Mouse (Mus musculus) mesoderm, embryonic 11.5 days (tissue): ENCODE measurements at regions not wholly inside any gene's neighbourhood (a gene's known extent, or its start where the extent isn't known, plus 50 kb on each side); places are given as distances from the start of the nearest gene placed in this dataset.
A peak's percentile ranks its signal among the peaks of the same experiment; 100 is the strongest.

ENCODE experiments used
- DNase-seq: peaks from one replicate; pipeline ENCODE4 v3.0.0-alpha.2; 2012; ENCODE audit warnings: low read depth, low spot score

- DNase-seq = no peak
These were observed 155.6 kb downstream of the Efnb1 start for GRCm38 (mm10) chrX:99291423-99291963.

- no peak for DNase-seq
These were observed 152.1 kb downstream of the Efnb1 start for GRCm38 (mm10) chrX:99287988-99288387.

DNA sequence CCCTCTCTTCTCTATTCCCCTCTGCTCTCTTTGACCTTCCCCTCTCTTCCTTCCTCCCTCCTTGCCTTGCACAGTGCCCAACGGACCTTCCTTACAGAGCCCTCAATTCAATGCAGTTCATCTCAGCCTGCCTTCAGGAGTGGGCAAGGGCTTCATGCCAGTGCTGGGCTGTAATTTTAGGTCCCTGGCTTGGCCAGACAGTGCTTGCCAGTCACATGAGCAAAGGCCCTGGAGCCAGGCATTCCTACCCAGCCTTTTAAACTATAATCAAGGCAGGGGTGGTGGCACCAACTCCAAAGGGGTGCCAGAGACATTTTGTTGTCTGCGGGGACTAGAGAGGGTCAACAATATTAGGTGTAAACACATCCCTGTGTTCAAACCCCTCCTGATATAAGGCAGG lies 150.9 kb downstream of the Efnb1 start:
- no peak for DNase-seq

GRCm38 (mm10) chrX:99285611-99286010 lies 149.7 kb downstream of the Efnb1 start:
- peak; percentile 71 for DNase-seq

DNA sequence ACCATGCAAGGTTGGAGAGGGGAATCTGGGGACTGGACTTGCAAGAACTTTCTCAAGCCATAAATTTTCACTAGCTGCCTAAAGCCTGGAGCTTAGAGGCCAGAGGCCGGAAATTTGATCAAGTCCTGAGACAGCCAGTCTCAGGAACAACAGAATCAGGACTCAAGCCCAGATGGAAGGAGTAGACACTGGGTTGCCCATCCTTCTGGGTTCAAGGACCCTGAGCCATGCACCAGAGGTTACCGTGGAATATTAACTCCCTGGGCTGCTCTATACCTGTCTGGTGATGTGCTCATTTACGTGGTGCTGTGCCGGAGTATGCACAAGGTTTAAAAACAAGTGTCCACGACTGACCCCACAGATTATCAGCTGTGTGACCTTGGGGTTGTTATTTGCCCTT lies 145.1 kb downstream of the Efnb1 start:
- DNase-seq = no peak

- peak; percentile 37 for DNase-seq
These were observed 144.6 kb downstream of the Efnb1 start for GRCm38 (mm10) chrX:99280543-99280942.

DNA sequence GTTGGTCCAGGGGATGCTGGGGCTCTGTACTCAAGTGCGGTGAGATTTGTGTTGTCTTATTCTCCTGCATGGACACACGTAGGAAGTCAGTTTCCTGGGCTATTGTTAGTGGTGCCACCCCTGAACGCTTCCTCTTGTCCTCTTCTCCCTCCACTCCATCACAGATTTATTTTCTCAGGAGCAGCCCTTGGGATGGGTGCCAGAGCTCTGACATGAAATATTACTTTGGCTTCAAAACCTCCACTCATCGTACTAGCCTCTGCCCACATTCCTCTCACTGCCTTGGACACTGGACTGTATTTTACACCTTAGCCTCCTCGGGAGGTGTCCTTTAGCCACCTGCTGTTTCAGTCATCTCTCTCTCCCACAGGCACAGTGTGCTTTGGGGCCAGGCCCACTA lies 139.6 kb downstream of the Efnb1 start:
- no peak for DNase-seq

- DNase-seq = no peak
These were observed 136.0 kb downstream of the Efnb1 start for GRCm38 (mm10) chrX:99271908-99272307.

GRCm38 (mm10) chrX:99249038-99249607 lies 113.2 kb downstream of the Efnb1 start:
- DNase-seq = no peak

GRCm38 (mm10) chrX:99248181-99248580 lies 112.3 kb downstream of the Efnb1 start:
- DNase-seq = no peak

DNA sequence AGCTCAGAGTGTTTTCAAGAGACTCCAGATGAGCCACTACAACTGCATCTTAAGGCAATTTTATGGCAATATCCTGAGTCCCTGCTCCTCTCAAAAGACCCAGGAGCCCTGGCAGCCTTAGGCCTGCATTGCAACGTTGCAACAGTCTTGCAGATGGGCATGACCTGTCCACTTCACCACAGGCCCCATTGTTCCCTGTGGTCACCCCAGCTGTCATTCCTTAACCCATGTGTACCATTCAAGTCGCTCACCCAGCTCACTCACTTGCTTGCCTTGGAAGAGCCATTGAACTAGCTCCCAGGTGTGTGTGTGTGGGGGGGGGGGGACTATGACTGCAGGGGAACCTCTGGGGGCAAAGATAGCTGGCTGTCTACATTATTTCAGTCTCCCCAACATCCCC lies 110.8 kb downstream of the Efnb1 start:
- DNase-seq = no peak

GRCm38 (mm10) chrX:99246051-99246450 lies 110.1 kb downstream of the Efnb1 start:
- DNase-seq = no peak

- no peak for DNase-seq
These were observed 109.6 kb downstream of the Efnb1 start for GRCm38 (mm10) chrX:99245541-99245940.

- no peak for DNase-seq
These were observed 107.3 kb downstream of the Efnb1 start for GRCm38 (mm10) chrX:99243251-99243650.

DNA sequence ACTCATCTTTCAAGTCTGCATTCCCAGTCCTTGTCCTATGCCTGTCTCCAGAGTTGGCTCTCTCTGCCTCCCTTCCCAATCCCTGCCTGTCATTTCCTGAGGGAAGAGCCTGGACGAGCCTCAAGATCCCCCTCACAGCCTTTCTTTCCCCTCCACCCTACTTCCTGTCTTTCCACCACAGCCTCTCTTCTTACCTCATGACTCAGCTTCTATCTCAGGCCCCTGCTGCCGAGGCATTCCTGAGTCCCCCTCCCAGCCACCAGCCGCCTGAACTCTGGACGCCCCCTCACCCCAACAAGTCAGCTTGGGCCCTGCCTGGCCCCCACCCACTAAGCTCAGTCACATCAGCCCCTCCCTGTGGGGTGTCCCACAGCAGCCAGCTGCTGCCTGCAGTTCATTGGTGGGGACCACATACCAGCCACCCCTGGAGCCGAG lies 105.8 kb downstream of the Efnb1 start:
- DNase-seq = peak; percentile 21

DNA sequence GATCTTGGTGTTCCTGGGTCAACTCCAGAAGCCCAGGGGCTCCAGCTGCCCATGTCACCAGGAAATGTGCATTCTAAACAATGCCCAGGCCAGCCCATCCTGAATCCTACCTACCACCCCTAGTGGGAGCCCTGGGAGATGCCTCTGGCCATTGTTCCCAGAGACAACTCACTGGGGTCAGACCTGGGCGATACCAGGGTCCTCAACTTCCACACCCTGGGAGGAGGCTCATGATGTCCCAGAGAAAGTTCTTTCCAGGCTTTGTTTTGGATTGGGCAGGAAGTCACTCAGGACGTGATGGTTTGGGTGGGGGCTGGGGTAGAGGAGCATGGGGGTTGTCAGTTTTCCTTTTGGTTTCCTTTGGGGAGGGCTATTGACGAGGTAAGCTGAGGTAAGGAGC lies 97.1 kb downstream of the Efnb1 start:
- no peak for DNase-seq

DNA sequence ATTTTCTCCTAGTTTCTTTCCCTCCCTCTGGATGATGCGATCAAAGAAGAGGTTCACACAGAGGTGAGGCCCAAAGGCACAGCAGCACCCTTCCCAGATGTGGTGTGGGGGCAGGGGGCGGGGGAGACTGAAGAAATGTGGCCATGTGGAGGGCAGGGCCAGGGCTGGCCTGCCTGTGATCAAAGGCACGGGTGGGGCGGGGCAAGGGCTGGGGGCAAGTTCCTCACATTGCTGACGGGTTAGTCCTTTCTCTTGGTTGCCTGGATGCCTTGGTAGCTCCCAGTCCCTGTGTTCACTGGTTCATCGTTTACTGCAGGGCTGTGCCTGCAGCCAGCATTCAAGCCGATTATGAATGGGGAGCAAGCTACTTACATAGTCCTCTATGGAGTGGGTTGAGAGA lies 96.4 kb downstream of the Efnb1 start:
- DNase-seq = peak; percentile 19

DNA sequence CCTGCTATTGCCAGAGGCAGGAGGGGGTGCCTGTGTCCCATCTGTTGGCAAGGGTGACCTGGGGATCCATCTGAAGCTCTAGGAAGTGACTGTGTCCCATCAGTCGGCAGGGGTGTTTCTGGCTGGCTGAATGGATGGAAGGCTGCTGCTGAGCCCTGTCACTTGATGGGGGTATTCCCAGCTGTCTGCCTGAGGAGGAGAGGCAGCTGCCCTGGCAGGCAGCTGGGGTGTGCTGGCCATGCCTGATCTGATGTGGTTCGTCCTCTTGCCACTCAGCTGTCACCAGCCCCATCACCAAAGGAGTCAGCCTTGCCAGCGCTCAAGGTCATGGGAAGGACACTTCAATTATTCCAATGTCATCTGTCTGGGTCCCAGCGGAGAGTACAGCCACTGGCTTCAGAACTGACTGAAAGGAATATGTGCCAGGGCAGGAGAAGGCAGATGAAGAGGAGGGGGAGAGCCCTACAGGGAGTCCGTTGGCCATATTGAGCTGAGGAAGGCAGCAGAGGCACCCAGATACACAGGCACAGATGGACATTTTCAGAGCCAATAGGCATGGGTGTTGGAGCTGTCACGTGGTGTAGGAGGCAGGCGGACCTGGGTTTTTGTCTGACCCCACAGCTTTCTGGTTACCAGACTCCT lies 89.3 kb downstream of the Efnb1 start:
- no peak for DNase-seq

DNA sequence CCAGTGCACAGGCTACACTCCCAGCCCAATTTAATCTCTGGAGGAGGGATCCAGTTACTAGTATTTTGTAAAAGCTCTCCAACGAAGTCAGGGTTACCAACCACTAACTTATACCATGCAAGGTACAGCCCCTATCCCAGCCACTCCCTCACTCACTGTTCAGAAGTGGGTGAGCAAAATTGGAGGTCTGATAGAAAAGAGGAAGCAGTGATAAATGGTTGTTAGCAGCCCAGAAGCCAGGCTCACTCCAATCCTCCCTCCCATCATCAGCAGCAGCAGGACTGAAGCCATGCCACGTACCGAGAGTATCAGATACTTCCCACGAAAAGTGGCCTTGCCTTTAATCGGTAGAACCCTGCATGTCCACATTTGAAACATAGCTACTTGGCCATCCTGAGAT lies 86.1 kb downstream of the Efnb1 start:
- DNase-seq = no peak

GRCm38 (mm10) chrX:99220674-99221455 lies 84.9 kb downstream of the Efnb1 start:
- DNase-seq = no peak

- no peak for DNase-seq
These were observed 82.3 kb downstream of the Efnb1 start for GRCm38 (mm10) chrX:99218213-99218612.

DNA sequence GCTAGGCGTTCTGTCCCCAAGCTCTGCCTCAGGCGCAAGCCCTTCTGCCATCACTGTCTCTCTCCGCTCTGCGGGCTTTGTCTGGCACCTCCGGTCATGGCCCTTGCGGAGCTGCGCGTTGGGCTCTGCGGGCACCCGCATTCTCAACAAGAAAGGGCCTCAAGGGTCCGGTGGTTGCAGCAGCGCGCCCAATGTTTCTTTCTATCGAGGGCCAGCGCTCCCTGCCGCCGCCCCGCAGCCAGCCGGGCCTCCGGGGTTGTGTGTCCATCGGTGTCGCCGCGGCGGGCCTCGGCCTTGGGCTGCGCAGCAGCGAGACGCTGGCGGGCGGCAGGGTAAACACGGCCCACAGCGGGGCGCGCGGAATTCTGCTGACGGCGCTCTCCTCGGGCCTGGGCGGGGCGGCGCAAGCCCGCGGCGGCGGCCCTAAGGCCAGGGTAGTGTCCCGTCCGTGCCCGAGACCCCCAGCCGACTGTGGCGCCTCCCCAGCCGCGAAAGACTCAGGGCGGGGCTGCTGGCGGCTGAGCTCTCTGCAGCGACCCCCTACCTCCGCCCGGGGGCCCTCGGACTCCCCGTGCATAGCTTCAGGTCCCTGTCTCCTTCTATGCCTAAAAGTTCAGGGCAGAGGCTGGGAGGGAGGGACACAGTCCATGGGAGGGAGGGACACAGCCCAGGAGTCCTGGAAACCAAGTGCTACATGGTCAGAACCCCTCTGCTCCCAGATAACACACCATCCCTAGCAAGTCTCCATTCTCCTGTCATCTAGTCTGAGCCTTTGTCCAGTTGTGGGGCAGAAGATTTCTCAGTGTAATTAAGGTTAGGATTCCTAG lies 80.9 kb downstream of the Efnb1 start:
- no peak for DNase-seq
